Mouse (Mus musculus) liver, embryonic 14.5 days (tissue): ENCODE data around the gene Cdh23.

ENCODE experiments used
- CTCF ChIP-seq: IDR thresholded peaks from 2 replicates; pipeline ENCODE4 v1.5.1; 2016; ENCODE audit warnings: antibody characterized with exemption, low read depth, control low read depth
- EP300 ChIP-seq: IDR thresholded peaks from 2 replicates; pipeline ENCODE4 v1.6.1; 2016; ENCODE audit warnings: antibody characterized with exemption, low read depth

DNA sequence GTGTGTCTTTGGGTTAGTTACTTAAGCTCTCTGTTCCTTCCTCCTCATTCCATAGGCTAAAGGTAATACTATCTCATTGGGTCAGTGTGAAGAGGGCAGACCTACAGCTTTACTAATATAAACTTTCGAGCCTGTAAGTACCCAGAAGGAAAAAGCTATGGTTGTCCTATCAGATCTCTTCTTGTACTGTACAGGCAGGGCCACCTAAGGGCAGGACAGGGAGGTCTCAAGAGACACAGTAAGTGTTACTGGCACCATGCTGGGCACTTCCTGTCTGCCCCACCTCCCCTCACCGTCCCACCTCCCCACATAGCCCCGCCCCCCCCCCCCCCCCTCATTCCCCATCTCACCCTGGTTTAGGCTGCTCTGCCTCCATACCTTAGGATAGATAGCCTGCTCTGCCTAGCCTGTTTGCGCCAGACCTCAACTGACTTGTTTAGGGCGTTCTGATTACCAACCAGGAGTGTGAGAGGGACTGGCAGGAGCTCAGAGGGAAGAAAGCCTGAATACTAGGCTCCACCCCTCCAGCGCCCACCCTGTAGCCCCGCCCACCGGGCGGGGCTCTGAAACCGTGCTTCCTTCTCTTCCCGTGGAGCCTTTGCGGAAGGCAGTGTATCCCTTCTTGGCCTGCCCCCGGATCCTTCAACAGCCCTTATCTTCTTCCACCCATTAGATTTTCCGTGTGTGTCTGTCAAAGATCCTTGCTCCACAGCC, 160.0 kb downstream of the Cdh23 start:
- TF ChIP-seq CTCF, result no peak
- TF ChIP-seq EP300, result no peak
